Mouse (Mus musculus): ENCODE measurements at regions not wholly inside any gene's neighbourhood (a gene's known extent, or its start where the extent isn't known, plus 50 kb on each side); places are given as distances from the start of the nearest gene placed in this dataset.

GRCm38 (mm10) chr3:33312230-33312825 is 169.3 kb upstream of the Pex5l start:
- Histone ChIP-seq H3K27me3 (replicated peaks; ENCODE audit: insufficient read depth, low read length) (no peaks in the 10 kb centered on the region), H3K4me3 (ENCODE audit: low read depth, low read length) (no peak overlapping the region), H3K27ac (ENCODE audit: low read length) (no peak overlapping the region), H3K4me2 (replicated peaks; ENCODE audit: low read depth, low read length) (no peak overlapping the region), H3K4me1 (ENCODE audit: insufficient read depth, low read depth, low read length) (no peaks in the 10 kb centered on the region), H3K36me3 (ENCODE audit: insufficient read depth, low read length) (no peaks in the 10 kb centered on the region), H3K9ac (replicated peaks; ENCODE audit: low read depth) (no peak overlapping the region), H3K9me3 (ENCODE audit: low read length) (no peaks in the 10 kb centered on the region)
- DNase-seq (ENCODE audit: low spot score) = no peak
- no peak for ATAC-seq
- 89% methylated on average over 3 of the region's 3 CpGs for WGBS
- no peak for TF ChIP-seq CTCF (IDR thresholded peaks at IDR 0.05)
- no peak for TF ChIP-seq EP300 (IDR thresholded peaks at IDR 0.05)

- DNase-seq (ENCODE audit: low spot score) (peak; percentile 67), ATAC-seq (peak; percentile 62)
- H3K4me3 ChIP-seq (ENCODE audit: low read depth, low read length) = no peak overlapping the region
- no peaks in the 10 kb centered on the region for H3K9me3 ChIP-seq (ENCODE audit: low read length)
- no peaks in the 10 kb centered on the region for H3K27me3 ChIP-seq (replicated peaks; ENCODE audit: insufficient read depth, low read length)
- no peak overlapping the region for H3K4me2 ChIP-seq (replicated peaks; ENCODE audit: low read depth, low read length)
- TF ChIP-seq CTCF (IDR thresholded peaks at IDR 0.05) (peak; percentile 62), EP300 (IDR thresholded peaks at IDR 0.05) (no peak)
- no peaks in the 10 kb centered on the region for H3K36me3 ChIP-seq (ENCODE audit: insufficient read depth, low read length)
- no peaks in the 10 kb centered on the region for H3K4me1 ChIP-seq (ENCODE audit: insufficient read depth, low read depth, low read length)
- H3K27ac ChIP-seq (ENCODE audit: low read length) = no peak overlapping the region
- 21% methylated on average over 2 of the region's 2 CpGs for WGBS
- no peak overlapping the region for H3K9ac ChIP-seq (replicated peaks; ENCODE audit: low read depth)
These were observed 165.2 kb upstream of the Pex5l start for GRCm38 (mm10) chr3:33308212-33308611.

DNA sequence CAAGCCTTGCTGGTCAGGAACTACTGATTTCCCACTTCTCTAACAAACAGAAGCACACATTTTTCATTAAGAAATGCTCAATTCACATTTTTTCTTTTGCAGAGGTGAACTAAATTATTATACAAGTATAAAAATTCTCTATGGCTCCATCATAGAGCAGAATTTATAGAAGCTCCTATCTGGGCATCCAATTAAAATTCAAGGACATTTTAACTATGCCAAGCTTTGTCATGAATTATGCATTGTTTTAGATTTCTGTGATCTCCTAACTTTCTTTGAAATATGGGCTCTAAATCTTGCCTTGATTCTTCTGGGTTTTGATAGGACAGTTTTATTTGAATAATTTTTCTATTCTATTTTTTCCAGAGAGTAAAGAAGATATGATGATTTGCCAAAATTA is 163.1 kb upstream of the Pex5l start:
- TF ChIP-seq CTCF (IDR thresholded peaks at IDR 0.05) = no peak
- TF ChIP-seq EP300 (IDR thresholded peaks at IDR 0.05) = no peak
- no peak for ATAC-seq

GRCm38 (mm10) chr3:33305756-33306155 is 162.7 kb upstream of the Pex5l start:
- Histone ChIP-seq H3K9ac (replicated peaks; ENCODE audit: low read depth) (no peak overlapping the region), H3K27ac (ENCODE audit: low read length) (no peak overlapping the region), H3K4me2 (replicated peaks; ENCODE audit: low read depth, low read length) (no peak overlapping the region), H3K4me3 (ENCODE audit: low read depth, low read length) (no peak overlapping the region), H3K4me1 (ENCODE audit: insufficient read depth, low read depth, low read length) (no peaks in the 10 kb centered on the region), H3K27me3 (replicated peaks; ENCODE audit: insufficient read depth, low read length) (no peaks in the 10 kb centered on the region), H3K36me3 (ENCODE audit: insufficient read depth, low read length) (no peaks in the 10 kb centered on the region), H3K9me3 (ENCODE audit: low read length) (no peaks in the 10 kb centered on the region)
- 42% methylated on average over 2 of the region's 2 CpGs for WGBS
- TF ChIP-seq EP300 (IDR thresholded peaks at IDR 0.05) (no peak), CTCF (IDR thresholded peaks at IDR 0.05) (no peak)
- ATAC-seq = no peak
- DNase-seq (ENCODE audit: low spot score) = no peak

More for the DNA sequence above, 163.1 kb upstream of the Pex5l start:
- Histone ChIP-seq H3K4me2 (replicated peaks; ENCODE audit: low read depth, low read length) (no peak overlapping the region), H3K9me3 (ENCODE audit: low read length) (no peaks in the 10 kb centered on the region), H3K4me3 (ENCODE audit: low read depth, low read length) (no peak overlapping the region), H3K27ac (ENCODE audit: low read length) (no peak overlapping the region), H3K36me3 (ENCODE audit: insufficient read depth, low read length) (no peaks in the 10 kb centered on the region), H3K27me3 (replicated peaks; ENCODE audit: insufficient read depth, low read length) (no peaks in the 10 kb centered on the region), H3K9ac (replicated peaks; ENCODE audit: low read depth) (no peak overlapping the region), H3K4me1 (ENCODE audit: insufficient read depth, low read depth, low read length) (no peaks in the 10 kb centered on the region)
- DNase-seq (ENCODE audit: low spot score) = no peak

GRCm38 (mm10) chr3:33262797-33263196 is 119.8 kb upstream of the Pex5l start:
- Histone ChIP-seq H3K4me1 (ENCODE audit: insufficient read depth, low read depth, low read length) (no peaks in the 10 kb centered on the region), H3K4me3 (ENCODE audit: low read depth, low read length) (no peak overlapping the region), H3K9ac (replicated peaks; ENCODE audit: low read depth) (no peak overlapping the region), H3K36me3 (ENCODE audit: insufficient read depth, low read length) (no peaks in the 10 kb centered on the region), H3K9me3 (ENCODE audit: low read length) (no peaks in the 10 kb centered on the region), H3K4me2 (replicated peaks; ENCODE audit: low read depth, low read length) (no peak overlapping the region), H3K27me3 (replicated peaks; ENCODE audit: insufficient read depth, low read length) (no peaks in the 10 kb centered on the region), H3K27ac (ENCODE audit: low read length) (no peak overlapping the region)
- 46% methylated on average over 2 of the region's 2 CpGs for WGBS
- DNase-seq (ENCODE audit: low spot score) = no peak
- TF ChIP-seq CTCF (IDR thresholded peaks at IDR 0.05) (no peak), EP300 (IDR thresholded peaks at IDR 0.05) (no peak)
- ATAC-seq = no peak

GRCm38 (mm10) chr3:33219271-33220065 is 76.4 kb upstream of the Pex5l start:
- no peak for DNase-seq (ENCODE audit: low spot score)
- no peak overlapping the region for H3K4me2 ChIP-seq (replicated peaks; ENCODE audit: low read depth, low read length)
- no peak for ATAC-seq

More at GRCm38 (mm10) chr3:33219271-33220065, 76.4 kb upstream of the Pex5l start:
- WGBS = 34% methylated on average over 2 of the region's 2 CpGs
- no peaks in the 10 kb centered on the region for H3K4me1 ChIP-seq (ENCODE audit: insufficient read depth, low read depth, low read length)
- no peaks in the 10 kb centered on the region for H3K27me3 ChIP-seq (replicated peaks; ENCODE audit: insufficient read depth, low read length)
- H3K27ac ChIP-seq (ENCODE audit: low read length) = no peak overlapping the region
- H3K9me3 ChIP-seq (ENCODE audit: low read length) = no peaks in the 10 kb centered on the region
- H3K36me3 ChIP-seq (ENCODE audit: insufficient read depth, low read length) = no peaks in the 10 kb centered on the region
- no peak overlapping the region for H3K4me3 ChIP-seq (ENCODE audit: low read depth, low read length)
- H3K9ac ChIP-seq (replicated peaks; ENCODE audit: low read depth) = no peak overlapping the region
- TF ChIP-seq CTCF (IDR thresholded peaks at IDR 0.05) (no peak), EP300 (IDR thresholded peaks at IDR 0.05) (no peak)
